Mouse (Mus musculus) urinary bladder, postnatal 14 days (tissue): Measurements from ENCODE around the gene Tmem230.
"Not testable (repeated sequence)": the region's sequence is repeated elsewhere in the genome, so short reads cannot be mapped to it uniquely, and the experiment has no call there.

ENCODE experiments used
- DNase-seq: peaks from one replicate; pipeline ENCODE4 v3.0.0; 2021; ENCODE audit warnings: low spot score

The Tmem230 gene

GRCm38 (mm10) chr2:132272694-132273389, 25.2 kb upstream of the Tmem230 start:
- no peak for DNase-seq

GRCm38 (mm10) chr2:132270331-132270951, 22.8 kb upstream of the Tmem230 start:
- DNase-seq: no peak

DNA sequence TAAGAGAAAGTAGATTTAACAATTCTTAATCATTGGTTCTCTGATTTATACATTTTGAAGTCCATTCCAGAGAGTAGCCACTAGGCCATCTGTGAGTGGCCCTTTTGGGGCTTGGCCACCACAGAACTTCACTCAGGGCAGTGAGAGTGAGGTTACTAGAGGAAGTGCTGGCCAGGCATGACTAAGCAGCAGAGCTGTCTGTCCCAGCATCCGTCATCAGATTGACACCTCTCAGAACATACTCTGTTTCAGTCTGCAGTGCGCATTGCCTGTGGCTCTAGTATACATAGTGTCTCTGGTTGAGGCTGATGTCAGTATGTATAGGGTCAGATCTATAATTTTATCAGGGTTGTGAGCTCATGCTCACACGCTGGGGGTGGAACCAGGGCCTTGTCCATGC, 21.6 kb upstream of the Tmem230 start:
- no peak for DNase-seq

- DNase-seq: no peak
These were observed 18.5 kb upstream of the Tmem230 start for GRCm38 (mm10) chr2:132266086-132266485.

- DNase-seq: no peak
These were observed 17.6 kb upstream of the Tmem230 start for GRCm38 (mm10) chr2:132265196-132265595.

DNA sequence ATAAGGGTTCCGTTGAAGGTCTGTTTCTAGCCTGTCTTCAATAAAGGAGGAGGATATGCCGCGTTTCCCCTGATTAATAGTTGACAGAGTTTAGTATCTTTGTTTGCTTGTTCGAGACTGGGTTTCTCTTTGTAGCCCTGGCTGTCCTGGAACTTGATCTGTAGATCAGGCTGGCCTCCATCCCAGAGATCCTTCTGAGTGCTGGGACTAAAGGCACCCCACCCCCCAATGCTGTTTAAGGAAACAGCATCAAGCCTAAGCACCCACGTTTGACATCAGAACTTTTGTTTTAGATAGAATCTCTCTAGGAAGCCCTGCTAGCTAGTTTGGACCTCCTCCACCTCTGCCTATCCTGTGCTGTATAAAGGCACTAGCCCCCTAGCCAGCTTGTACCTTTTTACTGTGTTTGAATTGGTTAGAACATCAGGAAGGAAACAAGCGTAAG, 16.7 kb upstream of the Tmem230 start:
- no peak for DNase-seq

DNA sequence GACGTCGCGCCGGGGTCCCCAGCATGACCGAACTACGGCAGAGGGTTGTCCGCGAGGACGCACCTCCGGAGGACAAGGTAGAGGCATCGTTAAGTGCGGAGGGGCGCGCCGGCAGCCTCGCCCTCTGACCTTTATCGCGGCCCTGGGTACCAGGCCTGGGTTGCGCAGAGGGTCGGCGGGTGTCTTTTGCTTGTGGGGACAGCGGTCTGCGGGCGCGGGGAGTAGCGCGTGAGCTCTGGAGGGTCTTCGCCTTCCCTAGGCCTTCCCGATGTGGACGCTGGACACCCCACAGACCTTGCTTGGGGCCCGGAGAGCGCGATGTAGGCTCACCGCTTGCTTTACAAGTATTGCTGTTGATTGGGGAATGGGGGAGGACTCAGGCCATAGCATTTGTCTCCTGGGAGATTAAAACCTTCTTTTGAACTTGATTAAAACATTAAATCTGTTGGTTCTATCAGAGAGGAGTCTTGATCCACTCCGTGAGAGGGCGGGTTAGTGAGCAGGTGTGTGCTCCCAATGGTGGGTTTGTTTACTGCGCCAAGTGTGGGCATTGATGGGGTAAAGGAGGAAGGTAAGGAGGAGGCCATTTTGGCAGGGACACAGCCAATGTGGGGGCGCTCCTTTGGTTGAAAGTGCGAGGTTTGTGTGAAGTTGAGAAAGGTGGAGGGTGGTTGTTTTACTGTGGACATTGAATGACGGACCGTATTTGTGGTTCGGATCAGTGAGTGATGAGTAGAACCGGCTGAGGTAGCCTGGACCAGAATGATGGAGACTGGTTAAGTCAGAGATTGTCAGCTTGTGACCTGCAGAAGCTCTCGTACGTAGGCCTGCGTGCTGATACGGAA, 16.0 kb upstream of the Tmem230 start:
- peak; percentile 10 for DNase-seq

DNA sequence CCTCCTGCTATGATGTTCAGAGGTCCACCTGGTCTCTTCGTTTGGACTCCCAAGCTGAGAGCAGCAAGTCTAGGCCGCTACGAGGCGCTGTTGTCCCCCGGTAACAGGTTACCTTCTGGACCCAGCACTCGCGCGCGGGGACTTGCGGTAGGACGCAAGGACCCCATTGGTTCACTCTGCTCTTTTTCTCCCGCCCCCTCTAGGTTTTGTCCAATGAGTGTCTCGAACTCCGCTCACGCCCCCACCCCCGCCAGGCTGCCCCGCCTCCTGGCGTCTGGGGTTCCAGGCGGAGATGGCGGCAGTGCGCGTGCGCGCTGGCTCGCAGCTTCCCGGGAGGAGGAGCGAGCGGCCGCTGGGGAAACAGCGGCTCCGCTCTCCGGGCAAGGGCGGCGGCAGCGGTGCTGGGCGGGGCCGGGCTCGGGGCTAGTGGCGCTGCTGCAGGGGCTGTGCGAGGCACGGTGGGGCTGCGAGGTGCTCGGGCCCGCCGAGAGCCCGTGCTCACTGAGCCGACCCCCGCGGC, 15.3 kb upstream of the Tmem230 start, which contains the start of gene Cds2:
Cds2 (plus strand) TSS at position 270 of the 520 bp plus-strand sequence.
- peak; percentile 99 for DNase-seq

DNA sequence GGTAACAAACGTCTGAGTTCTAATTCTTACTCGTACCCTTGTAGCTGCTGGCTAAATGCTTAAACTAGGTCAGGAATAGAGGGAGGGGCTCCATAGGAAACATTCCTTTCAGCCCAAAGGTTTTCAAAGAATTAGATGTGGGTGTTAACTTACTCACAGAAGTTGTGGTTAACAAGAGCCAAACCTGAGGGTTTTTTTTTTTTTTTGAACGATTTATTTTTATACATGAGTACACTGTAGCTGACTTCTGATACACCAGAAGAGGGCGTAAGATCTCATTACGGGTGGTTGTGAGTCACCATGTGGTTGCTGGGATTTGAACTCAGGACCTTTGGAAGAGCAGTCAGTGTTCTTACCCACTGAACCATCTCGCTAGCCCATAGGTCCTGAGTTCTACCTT, 14.6 kb upstream of the Tmem230 start:
- DNase-seq: no peak

DNA sequence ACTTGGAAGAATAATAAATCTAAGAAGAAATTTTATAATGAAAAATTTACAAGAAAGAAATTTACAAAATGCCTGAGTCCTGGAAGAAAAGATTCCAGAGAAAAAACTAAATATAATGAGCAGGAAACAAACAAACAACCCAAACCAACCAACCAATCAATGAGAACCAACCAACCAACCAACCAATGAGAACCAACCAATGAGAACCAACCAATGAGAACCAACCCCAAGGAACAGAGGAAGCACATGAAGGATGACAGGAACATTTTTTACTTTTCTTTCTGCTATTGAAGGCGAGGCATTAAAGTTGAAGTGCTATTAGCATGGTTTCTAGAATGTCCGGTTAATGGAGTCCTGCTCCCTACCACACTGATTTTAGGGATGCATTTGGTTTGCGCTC, 13.0 kb upstream of the Tmem230 start:
- no peak for DNase-seq

GRCm38 (mm10) chr2:132257350-132258068, 9.9 kb upstream of the Tmem230 start:
- no peak for DNase-seq

DNA sequence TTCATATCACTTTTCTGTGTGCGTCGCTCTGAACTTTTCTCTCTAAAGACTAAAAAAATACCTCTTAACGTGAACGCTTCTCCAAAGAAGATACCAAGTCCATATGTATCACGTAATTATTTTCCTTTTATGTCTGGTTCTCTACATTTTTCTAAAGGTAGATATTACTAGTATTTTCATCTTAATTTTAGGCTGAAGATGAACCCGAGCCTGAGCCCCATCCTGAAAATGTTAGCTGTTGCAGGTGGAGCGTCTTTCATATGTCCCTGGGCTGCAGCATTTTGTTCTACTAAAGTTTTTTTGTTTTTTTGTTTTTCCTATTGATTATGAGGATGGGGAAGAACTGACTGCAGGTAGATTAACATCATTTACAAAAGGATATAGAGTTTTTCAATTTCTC, 6.0 kb upstream of the Tmem230 start:
- DNase-seq: no peak

DNA sequence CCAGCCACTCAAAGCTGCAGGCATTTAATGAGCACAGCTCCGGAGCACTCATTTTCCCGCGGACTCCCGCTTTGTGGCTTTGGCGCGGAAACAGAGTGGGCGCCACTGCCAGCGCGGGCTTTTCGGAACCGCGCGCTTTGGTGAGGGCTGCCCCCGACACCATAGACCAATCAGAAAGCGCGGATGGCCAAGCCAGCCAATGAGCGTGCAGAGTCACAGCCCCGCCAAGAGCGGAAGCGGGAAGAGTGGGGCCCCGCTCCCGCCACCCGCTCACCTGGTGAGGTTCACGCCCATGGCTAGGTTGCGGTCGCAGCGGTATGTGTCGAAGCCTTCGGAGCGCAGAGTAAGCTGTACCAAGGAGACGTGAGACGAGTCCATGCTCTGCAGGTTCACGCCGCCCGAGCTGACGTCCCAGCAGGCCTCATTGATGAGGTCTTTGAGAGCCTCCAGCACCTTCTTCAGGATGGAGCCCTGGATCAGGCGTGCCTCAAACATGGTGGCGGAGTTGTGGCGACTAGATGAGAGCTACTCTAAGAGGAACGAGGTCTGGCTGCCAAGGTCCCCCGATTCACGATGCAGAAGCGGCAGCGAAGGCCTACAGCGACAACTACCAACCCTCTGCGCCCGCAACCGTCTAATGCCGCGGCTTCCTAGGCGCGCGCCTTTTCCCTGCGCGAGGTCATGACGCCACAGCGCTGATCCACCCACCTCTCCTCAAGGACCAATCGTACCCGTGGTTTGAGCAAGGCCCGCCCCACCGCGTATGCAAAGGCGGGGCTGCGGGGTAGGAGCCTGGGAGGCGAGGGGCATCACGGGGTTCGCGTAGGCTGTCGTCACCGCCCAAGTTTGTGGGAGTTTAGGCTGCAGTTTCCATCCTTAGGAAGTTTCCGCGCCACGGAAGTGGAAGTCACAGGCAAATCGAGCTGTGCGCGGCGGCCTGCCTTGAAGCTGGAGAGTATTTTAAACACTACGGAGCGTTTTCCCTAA, 5.2 kb upstream of the Tmem230 start, which contains the start of gene Pcna:
Pcna (minus strand) TSS at position 773 of the 987 bp plus-strand sequence.
- peak; percentile 97 for DNase-seq

DNA sequence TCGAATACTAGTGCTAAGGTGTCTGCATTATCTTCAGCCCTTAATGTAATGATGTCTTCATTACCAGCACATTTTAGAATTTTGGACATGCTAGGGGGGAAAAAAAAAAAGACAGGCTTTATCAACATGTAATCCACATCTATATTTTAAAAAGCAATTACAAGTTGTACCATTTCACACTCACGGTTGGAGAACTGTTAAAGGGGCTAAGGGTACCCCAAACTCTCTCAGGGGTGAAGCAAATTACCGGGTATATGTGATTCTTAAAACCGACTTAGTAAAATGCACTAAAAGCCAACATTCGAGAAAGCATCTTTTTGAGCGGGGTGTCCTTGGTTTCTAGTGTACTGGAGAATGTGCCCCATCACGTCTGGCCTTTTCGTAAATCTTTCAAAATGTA, 4.3 kb upstream of the Tmem230 start:
- no peak for DNase-seq

GRCm38 (mm10) chr2:132243370-132243769, 4.2 kb downstream of the Tmem230 start:
- DNase-seq: no peak

GRCm38 (mm10) chr2:132240457-132240856, 7.2 kb downstream of the Tmem230 start:
- DNase-seq: peak; percentile 63

GRCm38 (mm10) chr2:132239434-132239833, 8.2 kb downstream of the Tmem230 start:
- DNase-seq: not testable (repeated sequence)

GRCm38 (mm10) chr2:132235975-132236374, 11.6 kb downstream of the Tmem230 start:
- DNase-seq: no peak

GRCm38 (mm10) chr2:132235291-132235690, 12.3 kb downstream of the Tmem230 start:
- DNase-seq: no peak

DNA sequence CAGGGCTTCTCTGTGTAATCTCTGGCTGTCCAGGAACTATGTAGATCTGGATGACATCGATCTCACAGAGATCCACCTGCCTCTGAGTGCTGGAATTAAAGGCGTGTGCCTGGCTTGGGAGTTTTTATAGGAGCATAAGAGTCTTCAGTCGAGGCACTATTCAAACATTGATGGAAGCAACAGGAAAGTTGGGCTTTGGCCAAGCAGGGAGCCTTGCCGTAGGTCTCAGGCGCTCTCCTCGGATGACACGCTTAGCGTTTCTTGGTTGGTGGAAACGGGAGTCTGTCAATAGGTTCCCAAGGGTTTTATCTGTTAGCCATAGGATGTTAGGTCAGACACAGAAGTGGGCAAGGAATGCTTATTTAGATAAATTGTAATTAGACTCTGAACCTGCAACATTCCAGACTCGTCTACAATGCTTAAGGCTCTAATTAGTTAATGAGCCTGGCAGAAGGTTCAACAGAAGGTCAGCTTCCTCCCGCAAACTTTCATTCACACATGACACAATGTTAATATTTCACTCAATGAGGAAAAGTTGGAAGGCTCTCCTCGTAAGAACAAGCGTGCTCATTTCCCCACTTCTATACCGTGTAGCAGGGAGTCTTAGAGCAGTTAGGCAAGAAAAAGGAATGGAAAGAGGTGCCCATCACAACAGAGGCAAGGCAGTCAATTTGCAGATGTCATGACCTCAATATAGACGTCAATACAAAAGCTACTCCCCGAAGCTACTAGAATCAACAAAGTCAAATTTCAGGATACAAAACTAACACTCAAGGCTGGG, 13.4 kb downstream of the Tmem230 start:
- no peak for DNase-seq
